Mouse (Mus musculus) heart, postnatal 0 days (tissue): ENCODE results near the gene Sirpa.

Experiments used
- CTCF ChIP-seq: IDR thresholded peaks from 2 replicates; pipeline ENCODE4 v1.5.1; 2016; ENCODE audit warnings: antibody characterized with exemption, control low read depth, low read depth
- EP300 ChIP-seq: IDR thresholded peaks from 2 replicates; pipeline ENCODE4 v1.6.1; 2016; ENCODE audit warnings: antibody characterized with exemption, low read depth

DNA sequence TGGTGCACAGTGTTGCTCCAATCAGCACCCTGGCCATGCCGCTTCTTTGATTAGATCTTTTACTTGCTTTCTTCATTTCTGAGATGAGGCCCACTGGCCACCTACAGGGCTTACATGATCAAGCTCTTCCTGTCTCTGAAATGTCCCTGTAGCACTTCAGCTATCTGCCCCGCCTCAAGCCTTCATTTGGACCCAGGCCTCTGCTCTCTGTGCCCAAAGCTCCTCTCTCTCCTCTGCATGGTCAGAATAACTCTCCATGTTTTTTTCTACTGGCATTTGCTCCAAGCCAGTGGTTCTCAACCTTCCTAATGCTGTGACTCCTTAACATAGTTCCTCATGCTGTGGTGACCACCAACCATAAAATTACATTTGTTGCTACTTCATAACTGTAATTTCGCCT lies 87.6 kb downstream of the Sirpa start:
- TF ChIP-seq EP300 (no peak), CTCF (no peak)
